ENCODE assay signal across 29 mouse cellular contexts in genomic region chr7:103915338-103915737, GRCm38 (mm10). TPM values are rescaled to one million over a fixed set of nuclear protein-coding genes. Genes with fewer than 3 reads are reported as not detected.
DNase-seq lines count a peak whose midpoint lies in the region; ATAC-seq and TF ChIP-seq lines count a peak whose summit lies in the region.
"Had no signal": no experiment of that assay in that cellular context is flagged by ENCODE, and none has a peak within 500 bp of the region (broad histone marks: within the 10 kb centered on the region; RNA-seq: fewer than 3 reads in every experiment).

No protein-coding gene starts in this region.

- peak; percentile 88 for ATAC-seq in heart, embryonic 11.5 days (replicated peaks; ENCODE audit: insufficient number of reproducible peaks, low FRiP score, low TSS enrichment)
- ATAC-seq in liver, embryonic 14.5 days (ENCODE audit: insufficient read depth) = peak; percentile 92
- ATAC-seq in stomach, embryonic 15.5 days (ENCODE audit: insufficient read depth, low FRiP score, low read depth) = peak; percentile 93
- no peak for ATAC-seq in midbrain, embryonic 13.5 days
- ATAC-seq: forebrain, embryonic 15.5 days; hindbrain, postnatal 0 days had no signal

- no peak overlapping the region for H3K4me3 ChIP-seq in heart, embryonic 11.5 days (ENCODE audit: low read depth, low read length)
- peak overlapping the region; percentile 35 for H3K4me3 ChIP-seq in erythroblast, embryonic 14.5 days (replicated peaks)
- no peak overlapping the region; a peak in 1 of 4 replicates for H3K4me3 ChIP-seq in liver, embryonic 14.5 days (ENCODE audit: insufficient read depth in 1 of 2, low read depth in 2 of 2, low read length in 2 of 2)
- H3K4me3 ChIP-seq in stomach, embryonic 15.5 days (replicated peaks) = no peak overlapping the region
- H3K4me3 ChIP-seq in midbrain, embryonic 13.5 days (replicated peaks) = no peak overlapping the region
- H3K4me3 ChIP-seq: forebrain, embryonic 15.5 days; hindbrain, embryonic 10.5 days; left cerebral cortex, adult 2 months; midbrain, embryonic 12.5 days; neural tube, embryonic 13.5 days had no signal

- H3K9me3 ChIP-seq in heart, embryonic 11.5 days (replicated peaks; ENCODE audit: control insufficient read depth, low read length) = no peaks in the 10 kb centered on the region
- no peaks in the 10 kb centered on the region for H3K9me3 ChIP-seq in erythroblast, embryonic 14.5 days (ENCODE audit: control insufficient read depth, low read length)
- no peaks in the 10 kb centered on the region for H3K9me3 ChIP-seq in liver, embryonic 14.5 days (ENCODE audit: control insufficient read depth, low read length)
- no peaks in the 10 kb centered on the region for H3K9me3 ChIP-seq in stomach, embryonic 15.5 days
- no peaks in the 10 kb centered on the region for H3K9me3 ChIP-seq in midbrain, embryonic 13.5 days
- H3K9me3 ChIP-seq: forebrain, embryonic 15.5 days; G1E; hindbrain, embryonic 10.5 days; midbrain, embryonic 12.5 days; neural tube, embryonic 13.5 days had no signal

- no peak overlapping the region for H3K27ac ChIP-seq in heart, embryonic 11.5 days (ENCODE audit: low read depth, low read length)
- peak overlapping the region; percentile 86 for H3K27ac ChIP-seq in liver, embryonic 14.5 days
- no peak overlapping the region for H3K27ac ChIP-seq in stomach, embryonic 15.5 days
- no peak overlapping the region for H3K27ac ChIP-seq in midbrain, embryonic 13.5 days
- H3K27ac ChIP-seq: forebrain, embryonic 15.5 days; hindbrain, embryonic 10.5 days; hindbrain, postnatal 0 days; left cerebral cortex, adult 2 months; midbrain, embryonic 12.5 days; neural tube, embryonic 13.5 days had no signal

- H3K4me2 ChIP-seq in heart, embryonic 11.5 days = no peak overlapping the region
- peak overlapping the region; percentile 58 for H3K4me2 ChIP-seq in liver, embryonic 14.5 days (ENCODE audit: low read depth)
- H3K4me2 ChIP-seq in stomach, embryonic 15.5 days = no peak overlapping the region
- no peak overlapping the region for H3K4me2 ChIP-seq in midbrain, embryonic 13.5 days (replicated peaks)
- H3K4me2 ChIP-seq: forebrain, embryonic 15.5 days; midbrain, embryonic 12.5 days; neural tube, embryonic 13.5 days had no signal

- TF ChIP-seq CTCF in liver, embryonic 14.5 days (IDR thresholded peaks at IDR 0.05; ENCODE audit: low read depth) = no peak

- H3K9ac ChIP-seq in heart, embryonic 11.5 days (ENCODE audit: low read depth, low read length) = no peak overlapping the region
- H3K9ac ChIP-seq in liver, embryonic 14.5 days (replicated peaks) = peak overlapping the region; percentile 41
- no peak overlapping the region for H3K9ac ChIP-seq in stomach, embryonic 15.5 days
- H3K9ac ChIP-seq in midbrain, embryonic 13.5 days (replicated peaks) = no peak overlapping the region
- H3K9ac ChIP-seq: forebrain, embryonic 15.5 days; midbrain, embryonic 12.5 days; neural tube, embryonic 13.5 days had no signal

- H3K36me3 ChIP-seq in heart, embryonic 11.5 days (ENCODE audit: control insufficient read depth, insufficient read depth, low read length) = no peaks in the 10 kb centered on the region
- no peaks in the 10 kb centered on the region for H3K36me3 ChIP-seq in erythroblast, embryonic 14.5 days (ENCODE audit: control insufficient read depth)
- H3K36me3 ChIP-seq in liver, embryonic 14.5 days (replicated peaks; ENCODE audit: control insufficient read depth, insufficient read depth, low read depth) = no peaks in the 10 kb centered on the region
- H3K36me3 ChIP-seq in stomach, embryonic 15.5 days = no peaks in the 10 kb centered on the region
- no peaks in the 10 kb centered on the region for H3K36me3 ChIP-seq in midbrain, embryonic 13.5 days
- H3K36me3 ChIP-seq: forebrain, embryonic 15.5 days; G1E; hindbrain, embryonic 10.5 days; midbrain, embryonic 12.5 days; neural tube, embryonic 13.5 days had no signal

- TF ChIP-seq EP300 in liver, embryonic 14.5 days (IDR thresholded peaks at IDR 0.05; ENCODE audit: low read depth) = peak; percentile 98

- H3K4me1 ChIP-seq in heart, embryonic 11.5 days (ENCODE audit: control insufficient read depth, insufficient read depth, low read length) = peaks cover 5% of the 10 kb centered on the region
- peaks cover 77% of the 10 kb centered on the region for H3K4me1 ChIP-seq in erythroblast, embryonic 14.5 days (ENCODE audit: control insufficient read depth)
- peaks cover 51 to 53% of the 10 kb centered on the region in 2 experiments for H3K4me1 ChIP-seq in liver, embryonic 14.5 days (replicated peaks; ENCODE audit: control insufficient read depth in 2 of 2, insufficient read depth in 2 of 2, low read length in 1 of 2)
- H3K4me1 ChIP-seq in stomach, embryonic 15.5 days = no peaks in the 10 kb centered on the region
- no peaks in the 10 kb centered on the region for H3K4me1 ChIP-seq in midbrain, embryonic 13.5 days (replicated peaks)
- H3K4me1 ChIP-seq: forebrain, embryonic 15.5 days; hindbrain, embryonic 10.5 days; midbrain, embryonic 12.5 days; neural tube, embryonic 13.5 days had no signal

- no peak for DNase-seq in heart, postnatal 25 days (ENCODE audit: low spot score)
- peak in 1 of 3 experiments; percentile 78 for DNase-seq in liver, embryonic 14.5 days (ENCODE audit: low read depth in 3 of 3, low spot score in 3 of 3)
- no peak for DNase-seq in adrenal gland, adult 18-20 months (ENCODE audit: low spot score in 2 of 2)
- no peak for DNase-seq in T-cell, adult 2 months (ENCODE audit: low spot score)
- DNase-seq: adrenal gland, postnatal 25 days; cerebellum, adult 18-20 months; cerebellum, postnatal 36 days; kidney, adult 2 months; kidney, postnatal 14 days; left cerebral cortex, postnatal 4 days; lung, adult 18-20 months; lung, postnatal 14 days; thymus, adult 2 months had no signal

- intact Hi-C loops in heart, postnatal 25 days (cut with DNase I) = no loop called here

- H3K27me3 ChIP-seq in heart, embryonic 11.5 days (ENCODE audit: control insufficient read depth, insufficient read depth, low read length) = 0 out of 2 replicates have a peak, but pooled peaks cover 4% of the 10 kb centered on the region
- peaks cover 28% of the 10 kb centered on the region for H3K27me3 ChIP-seq in erythroblast, embryonic 14.5 days (ENCODE audit: control insufficient read depth)
- no peaks in the 10 kb centered on the region for H3K27me3 ChIP-seq in liver, embryonic 14.5 days (ENCODE audit: control insufficient read depth, insufficient read depth, low read length)
- no peaks in the 10 kb centered on the region for H3K27me3 ChIP-seq in stomach, embryonic 15.5 days (replicated peaks)
- H3K27me3 ChIP-seq in midbrain, embryonic 13.5 days = no peaks in the 10 kb centered on the region
- H3K27me3 ChIP-seq: forebrain, embryonic 15.5 days; midbrain, embryonic 12.5 days; neural tube, embryonic 13.5 days had no signal

RNA-seq across cellular contexts. Expression of gene Olfr65, which starts 12.1 kb away (rescaled TPM):
- not detected in 2 replicates for polyA plus RNA-seq in heart, embryonic 11.5 days (2014; fragmentation: Nextera tagmentation; extraction: Ambion mirVana)
- total RNA-seq in heart, postnatal 25 days (2021) = not detected
- 0.08 TPM in 1 of 2 replicates, not detected in the other for polyA plus RNA-seq in erythroblast, embryonic 14.5 days (2012)
- not detected in 2 replicates for polyA plus RNA-seq in liver, embryonic 14.5 days (2012; rRNA removed)
- not detected in 2 replicates for polyA plus RNA-seq in liver, embryonic 14.5 days (2014; fragmentation: Nextera tagmentation; extraction: Ambion mirVana)
- not detected in 2 replicates for polyA plus RNA-seq in stomach, embryonic 15.5 days (2015; fragmentation: Nextera tagmentation; extraction: Ambion mirVana)
- polyA plus RNA-seq in midbrain, embryonic 13.5 days (2015; fragmentation: Nextera tagmentation; extraction: Ambion mirVana) = not detected in 2 replicates
- total RNA-seq in adrenal gland, adult 18-20 months (2021) = not detected
- total RNA-seq: adrenal gland, postnatal 25 days; G1E; granulocyte monocyte progenitor cell, adult 5-6 weeks; hindbrain, postnatal 0 days; layer of hippocampus, adult 8-10 months; left cerebral cortex, adult 2 months; left cerebral cortex, postnatal 4 days had no signal
- polyA plus RNA-seq: forebrain, embryonic 15.5 days; G1E; heart, embryonic 16.5 days; hindbrain, embryonic 10.5 days; hindbrain, postnatal 0 days; kidney, adult 2 months; midbrain, embryonic 12.5 days; neural tube, embryonic 13.5 days; small intestine, adult 2 months; thymus, adult 2 months; urinary bladder, adult 2 months had no signal

RNA-seq across cellular contexts. Expression of gene Olfr631, which starts 13.3 kb away (rescaled TPM):
- not detected in 2 replicates for polyA plus RNA-seq in heart, embryonic 11.5 days (2014; fragmentation: Nextera tagmentation; extraction: Ambion mirVana)
- total RNA-seq in heart, postnatal 25 days (2021) = not detected
- 0.10 TPM in 1 of 2 replicates, not detected in the other for polyA plus RNA-seq in erythroblast, embryonic 14.5 days (2012)
- 0.84 and 0.95 TPM in 2 replicates for polyA plus RNA-seq in liver, embryonic 14.5 days (2012; rRNA removed)
- polyA plus RNA-seq in liver, embryonic 14.5 days (2014; fragmentation: Nextera tagmentation; extraction: Ambion mirVana) = 0.19 and 0.24 TPM in 2 replicates
- polyA plus RNA-seq in stomach, embryonic 15.5 days (2015; fragmentation: Nextera tagmentation; extraction: Ambion mirVana) = not detected in 2 replicates
- polyA plus RNA-seq in midbrain, embryonic 13.5 days (2015; fragmentation: Nextera tagmentation; extraction: Ambion mirVana) = not detected in 2 replicates
- total RNA-seq in adrenal gland, adult 18-20 months (2021) = not detected
- total RNA-seq: adrenal gland, postnatal 25 days; granulocyte monocyte progenitor cell, adult 5-6 weeks; hindbrain, postnatal 0 days; layer of hippocampus, adult 8-10 months; left cerebral cortex, adult 2 months; left cerebral cortex, postnatal 4 days had no signal
- polyA plus RNA-seq: forebrain, embryonic 15.5 days; G1E; heart, embryonic 16.5 days; hindbrain, embryonic 10.5 days; hindbrain, postnatal 0 days; kidney, adult 2 months; midbrain, embryonic 12.5 days; neural tube, embryonic 13.5 days; small intestine, adult 2 months; thymus, adult 2 months; urinary bladder, adult 2 months had no signal

RNA-seq across cellular contexts. Expression of gene Olfr632, which starts 18.8 kb away (rescaled TPM):
- polyA plus RNA-seq in heart, embryonic 11.5 days (2014; fragmentation: Nextera tagmentation; extraction: Ambion mirVana) = 0.07 and 0.11 TPM in 2 replicates
- not detected for total RNA-seq in heart, postnatal 25 days (2021)
- polyA plus RNA-seq in erythroblast, embryonic 14.5 days (2012) = not detected in 2 replicates
- 1.9 and 2.2 TPM in 2 replicates for polyA plus RNA-seq in liver, embryonic 14.5 days (2012; rRNA removed)
- polyA plus RNA-seq in liver, embryonic 14.5 days (2014; fragmentation: Nextera tagmentation; extraction: Ambion mirVana) = 0.52 and 0.69 TPM in 2 replicates
- not detected in 2 replicates for polyA plus RNA-seq in stomach, embryonic 15.5 days (2015; fragmentation: Nextera tagmentation; extraction: Ambion mirVana)
- not detected in 2 replicates for polyA plus RNA-seq in midbrain, embryonic 13.5 days (2015; fragmentation: Nextera tagmentation; extraction: Ambion mirVana)
- total RNA-seq in adrenal gland, adult 18-20 months (2021) = not detected
- total RNA-seq: adrenal gland, postnatal 25 days; granulocyte monocyte progenitor cell, adult 5-6 weeks; hindbrain, postnatal 0 days; layer of hippocampus, adult 8-10 months; left cerebral cortex, adult 2 months; left cerebral cortex, postnatal 4 days had no signal
- polyA plus RNA-seq: forebrain, embryonic 15.5 days; G1E; heart, embryonic 16.5 days; hindbrain, embryonic 10.5 days; hindbrain, postnatal 0 days; kidney, adult 2 months; midbrain, embryonic 12.5 days; small intestine, adult 2 months; urinary bladder, adult 2 months had no signal

RNA-seq across cellular contexts. Expression of gene Olfr64, which starts 21.1 kb away (rescaled TPM):
- not detected in 2 replicates for polyA plus RNA-seq in heart, embryonic 11.5 days (2014; fragmentation: Nextera tagmentation; extraction: Ambion mirVana)
- not detected for total RNA-seq in heart, postnatal 25 days (2021)
- polyA plus RNA-seq in erythroblast, embryonic 14.5 days (2012) = not detected in 2 replicates
- under 0.01 TPM in 1 of 2 replicates, not detected in the other for polyA plus RNA-seq in liver, embryonic 14.5 days (2012; rRNA removed)
- not detected in 2 replicates for polyA plus RNA-seq in liver, embryonic 14.5 days (2014; fragmentation: Nextera tagmentation; extraction: Ambion mirVana)
- not detected in 2 replicates for polyA plus RNA-seq in stomach, embryonic 15.5 days (2015; fragmentation: Nextera tagmentation; extraction: Ambion mirVana)
- not detected in 2 replicates for polyA plus RNA-seq in midbrain, embryonic 13.5 days (2015; fragmentation: Nextera tagmentation; extraction: Ambion mirVana)
- not detected for total RNA-seq in adrenal gland, adult 18-20 months (2021)
- total RNA-seq: adrenal gland, postnatal 25 days; granulocyte monocyte progenitor cell, adult 5-6 weeks; hindbrain, postnatal 0 days; layer of hippocampus, adult 8-10 months; left cerebral cortex, adult 2 months; left cerebral cortex, postnatal 4 days had no signal
- polyA plus RNA-seq: forebrain, embryonic 15.5 days; G1E; heart, embryonic 16.5 days; hindbrain, embryonic 10.5 days; hindbrain, postnatal 0 days; kidney, adult 2 months; midbrain, embryonic 12.5 days; neural tube, embryonic 13.5 days; small intestine, adult 2 months; thymus, adult 2 months; urinary bladder, adult 2 months had no signal

RNA-seq across cellular contexts. Expression of gene Olfr633, which starts 28.9 kb away (rescaled TPM):
- not detected in 2 replicates for polyA plus RNA-seq in heart, embryonic 11.5 days (2014; fragmentation: Nextera tagmentation; extraction: Ambion mirVana)
- not detected for total RNA-seq in heart, postnatal 25 days (2021)
- polyA plus RNA-seq in erythroblast, embryonic 14.5 days (2012) = not detected in 2 replicates
- polyA plus RNA-seq in liver, embryonic 14.5 days (2012; rRNA removed) = 0.04 and 0.06 TPM in 2 replicates
- polyA plus RNA-seq in liver, embryonic 14.5 days (2014; fragmentation: Nextera tagmentation; extraction: Ambion mirVana) = not detected in 2 replicates
- not detected in 2 replicates for polyA plus RNA-seq in stomach, embryonic 15.5 days (2015; fragmentation: Nextera tagmentation; extraction: Ambion mirVana)
- not detected in 2 replicates for polyA plus RNA-seq in midbrain, embryonic 13.5 days (2015; fragmentation: Nextera tagmentation; extraction: Ambion mirVana)
- not detected for total RNA-seq in adrenal gland, adult 18-20 months (2021)
- total RNA-seq: adrenal gland, postnatal 25 days; granulocyte monocyte progenitor cell, adult 5-6 weeks; hindbrain, postnatal 0 days; layer of hippocampus, adult 8-10 months; left cerebral cortex, adult 2 months; left cerebral cortex, postnatal 4 days had no signal
- polyA plus RNA-seq: forebrain, embryonic 15.5 days; G1E; heart, embryonic 16.5 days; hindbrain, embryonic 10.5 days; hindbrain, postnatal 0 days; kidney, adult 2 months; midbrain, embryonic 12.5 days; neural tube, embryonic 13.5 days; small intestine, adult 2 months; thymus, adult 2 months; urinary bladder, adult 2 months had no signal
